Mouse (Mus musculus): ENCODE measurements at regions not wholly inside any gene's neighbourhood (a gene's known extent, or its start where the extent isn't known, plus 50 kb on each side); places are given as distances from the start of the nearest gene placed in this dataset.
A peak's percentile ranks its signal among the peaks of the same experiment; 100 is the strongest.

GRCm38 (mm10) chr19:14670821-14671104 lies 72.9 kb upstream of the Tle4 start:
- DNase-seq (ENCODE audit: low spot score in 2 of 2) = no peak

- DNase-seq (ENCODE audit: low spot score in 2 of 2) = peak in 1 of 2 experiments; percentile 1
Observed at GRCm38 (mm10) chr19:14670078-14670820, 72.4 kb upstream of the Tle4 start.

DNA sequence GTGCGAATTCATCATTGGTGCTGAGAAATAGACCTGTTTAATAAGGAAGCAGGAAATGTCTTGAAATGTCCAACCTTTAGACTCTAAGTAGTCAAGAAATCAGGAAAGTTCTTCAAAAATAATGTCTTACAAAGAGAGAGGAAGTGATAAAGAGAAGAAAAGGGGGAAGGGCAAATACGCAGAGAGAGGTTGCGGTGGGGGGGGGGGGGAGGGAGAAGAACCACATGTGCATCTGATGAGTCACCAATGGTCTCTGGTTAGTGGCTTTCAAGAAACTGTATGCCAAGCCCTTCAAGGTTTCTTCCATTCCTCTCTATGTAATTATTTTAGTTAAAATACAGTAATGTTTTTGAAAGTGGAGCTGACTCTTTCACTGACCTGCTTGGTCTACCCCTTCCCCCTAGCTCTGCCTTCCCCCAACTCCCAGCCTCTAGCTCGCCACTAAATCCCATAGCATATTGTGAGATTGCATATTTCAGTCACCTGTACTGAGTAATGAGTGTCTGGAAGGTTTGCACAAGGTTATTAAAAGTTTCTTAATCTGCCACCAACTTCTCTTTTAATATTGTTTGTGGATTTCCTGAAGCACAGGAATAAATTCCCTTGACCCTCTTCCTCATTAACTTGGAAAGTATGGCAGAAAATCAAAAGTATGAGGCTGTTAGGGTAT lies 70.8 kb upstream of the Tle4 start:
- no peak for DNase-seq (ENCODE audit: low spot score in 2 of 2)

DNA sequence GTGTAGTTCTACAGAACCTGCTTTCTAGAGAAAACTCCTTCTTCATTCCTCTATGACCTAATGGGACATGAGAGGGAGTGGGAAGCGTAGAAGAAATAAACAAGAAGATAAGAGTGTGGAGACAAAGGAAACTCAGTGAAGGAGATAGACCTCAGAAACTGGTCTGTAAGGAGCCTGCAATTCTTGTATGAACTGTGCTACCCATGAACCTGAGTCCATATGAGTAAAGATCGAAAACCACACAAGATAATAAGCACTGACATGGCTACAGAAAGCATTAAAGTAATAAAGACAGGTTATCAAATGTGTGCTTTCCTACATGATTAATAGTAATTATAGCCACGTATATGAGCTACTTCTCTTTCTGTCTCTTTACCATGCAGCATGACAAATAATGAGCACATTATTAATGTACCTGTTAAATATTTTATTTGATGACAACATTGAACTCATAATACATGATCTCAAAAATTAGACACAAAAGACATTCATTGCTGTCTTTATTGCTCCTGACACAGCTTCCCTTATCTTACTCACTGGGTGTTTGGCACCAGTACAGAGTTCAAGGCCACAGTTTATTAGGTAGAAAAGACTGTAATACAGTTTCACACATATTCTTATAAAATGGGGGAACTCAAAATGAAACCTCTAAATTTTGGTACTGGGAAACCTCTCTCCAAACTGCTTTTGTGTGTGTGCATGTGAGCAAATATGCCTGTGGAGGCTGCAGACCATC lies 67.0 kb upstream of the Tle4 start:
- no peak for DNase-seq (ENCODE audit: low spot score in 2 of 2)

DNA sequence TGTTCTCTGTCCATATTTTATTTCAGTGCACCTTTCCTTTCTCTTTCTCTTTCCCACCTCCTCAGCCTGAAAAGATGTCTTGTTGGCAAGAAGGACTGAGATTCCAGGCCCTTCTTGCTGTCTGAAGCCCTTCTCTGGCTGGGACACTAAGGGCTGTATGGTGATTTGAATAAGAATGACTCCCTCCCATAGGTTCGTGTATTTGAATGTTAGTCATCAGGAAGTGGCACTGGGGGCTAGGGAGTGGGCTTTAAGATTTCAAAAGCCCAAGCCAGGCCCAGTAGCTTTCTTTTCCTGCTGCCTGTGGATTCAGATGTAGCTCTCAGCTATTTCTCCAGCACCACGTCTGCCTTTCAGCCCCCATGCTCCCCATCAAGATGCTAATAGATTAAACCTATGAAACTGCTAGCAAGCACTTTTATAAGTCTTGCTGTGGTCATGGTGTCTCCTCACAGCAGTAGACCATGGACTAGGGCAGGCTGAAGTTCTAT lies 66.3 kb upstream of the Tle4 start:
- DNase-seq (ENCODE audit: low spot score in 2 of 2) = no peak

DNA sequence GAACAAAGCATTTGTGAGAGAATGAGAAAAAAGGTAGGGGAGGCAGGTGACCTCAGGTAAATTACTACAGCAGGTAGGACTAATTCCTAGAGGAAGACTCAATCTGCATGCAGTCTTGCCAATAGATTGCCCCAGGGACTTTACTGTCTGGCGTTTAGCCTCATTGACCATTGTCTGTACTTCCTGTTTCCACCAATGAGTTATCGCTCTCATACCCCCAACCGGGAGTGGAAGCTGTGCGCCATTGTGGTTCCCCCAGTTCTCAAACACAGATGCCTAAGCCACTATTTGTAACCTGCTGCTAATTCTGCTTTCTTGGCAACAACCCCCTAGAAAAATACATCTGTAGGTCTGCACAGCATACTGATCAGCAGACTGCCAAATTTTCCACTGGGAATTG lies 65.5 kb upstream of the Tle4 start:
- DNase-seq (ENCODE audit: low spot score in 2 of 2) = no peak

- DNase-seq (ENCODE audit: low spot score in 2 of 2) = no peak
Observed at GRCm38 (mm10) chr19:14659725-14660124, 61.9 kb upstream of the Tle4 start.

GRCm38 (mm10) chr19:14658479-14658878 lies 60.6 kb upstream of the Tle4 start:
- DNase-seq (ENCODE audit: low spot score in 2 of 2) = no peak

- DNase-seq (ENCODE audit: low spot score in 2 of 2) = no peak
Observed at GRCm38 (mm10) chr19:14656022-14656388, 58.2 kb upstream of the Tle4 start.

GRCm38 (mm10) chr19:14655302-14656021 lies 57.6 kb upstream of the Tle4 start:
- no peak for DNase-seq (ENCODE audit: low spot score in 2 of 2)

Measured in urinary bladder, postnatal 36 days (tissue).